Mouse (Mus musculus) urinary bladder, postnatal 36 days (tissue): ENCODE data around the gene Bhlha9.
"Not testable (repeated sequence)": the region's sequence is repeated elsewhere in the genome, so short reads cannot be mapped to it uniquely, and the experiment has no call there.

Experiments
- DNase-seq, 2 experiments: peaks; one replicate each; pipeline ENCODE4 v3.0.0; 2022; ENCODE audit warnings: low spot score in 2 of 2, mixed read lengths in 1 of 2

Gene Bhlha9

DNA sequence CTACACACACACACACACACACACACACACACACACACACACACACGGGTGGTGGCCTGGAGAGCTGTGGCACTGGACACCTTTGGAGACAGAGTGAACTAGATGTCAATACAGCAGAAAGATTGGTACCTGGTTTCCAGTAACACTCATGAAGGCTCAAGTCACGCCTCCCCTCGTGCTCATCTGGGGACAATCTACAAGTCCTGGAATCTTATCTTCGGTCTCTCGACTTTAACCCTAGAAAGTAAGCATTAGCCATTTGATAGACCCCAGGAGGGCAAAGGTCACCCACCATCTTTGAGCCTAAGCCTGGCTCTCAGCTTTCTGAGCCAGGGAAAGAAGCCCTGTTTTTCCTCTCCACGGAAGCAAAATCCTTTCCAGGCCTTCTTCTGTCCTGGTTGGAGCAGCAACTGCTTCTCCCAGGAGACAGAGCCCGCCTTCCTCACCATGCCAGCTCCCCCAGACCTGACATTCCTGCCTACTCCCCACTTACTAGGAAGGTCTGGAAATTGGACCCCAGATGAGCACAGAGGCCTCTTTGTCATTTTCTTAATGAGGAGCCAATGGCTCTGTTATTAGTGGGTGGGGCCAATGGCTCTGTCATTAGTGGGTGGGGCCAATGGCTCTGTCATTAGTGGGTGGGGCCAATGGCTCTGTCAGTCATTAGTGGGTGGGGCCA lies 10.3 kb upstream of the Bhlha9 start:
- DNase-seq = no peak

DNA sequence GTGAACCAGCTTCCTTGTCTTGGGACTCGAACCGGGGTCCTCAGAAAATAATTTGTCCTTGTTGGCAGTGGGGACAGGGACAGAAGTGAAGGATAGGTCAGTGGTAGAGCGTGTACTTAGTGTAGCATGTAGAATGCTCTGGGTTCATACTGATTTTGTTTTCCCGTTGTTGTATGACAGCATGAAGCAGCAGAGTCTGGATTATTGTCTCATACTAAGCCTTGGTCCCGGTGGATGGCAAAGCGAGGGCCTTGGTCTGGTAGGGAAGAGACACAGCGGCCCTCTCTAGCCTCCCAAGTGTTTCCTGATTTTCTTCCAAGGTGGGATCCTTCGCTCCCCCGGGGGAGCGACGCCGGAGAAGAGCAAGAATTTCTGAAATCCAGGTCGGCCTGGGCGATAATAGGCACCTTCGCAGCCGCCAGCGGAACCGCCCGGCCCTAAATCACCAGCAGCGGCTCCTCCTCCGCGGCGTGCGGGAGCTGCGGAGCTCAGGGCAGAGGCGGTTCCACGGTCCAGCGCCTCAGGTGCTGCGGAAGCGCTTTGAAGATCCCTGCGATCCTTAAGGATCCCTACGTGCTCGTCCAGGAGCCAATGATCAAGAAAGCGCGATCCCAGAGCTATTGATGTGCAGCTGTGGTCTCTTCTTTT lies 6.1 kb upstream of the Bhlha9 start:
- DNase-seq = no peak

DNA sequence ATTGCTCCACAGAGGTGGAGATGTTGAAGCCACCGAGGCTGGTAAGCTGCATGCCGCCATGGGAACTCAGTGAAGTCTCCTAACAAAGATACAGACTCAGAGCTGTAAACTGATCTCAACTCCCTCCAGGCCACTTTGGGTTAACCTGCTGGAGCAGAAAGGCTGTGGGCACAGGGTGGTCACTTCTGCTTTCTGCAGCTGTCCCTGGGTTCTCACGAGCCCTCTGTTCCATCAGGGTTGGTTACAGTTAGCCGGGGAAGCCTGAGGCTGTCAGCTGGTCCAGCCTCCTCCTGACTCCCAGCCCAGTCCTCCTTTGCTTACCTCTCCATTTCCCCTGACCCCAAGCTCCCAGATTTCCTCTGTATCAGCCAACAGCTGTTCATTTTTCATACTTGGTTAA lies 4.5 kb upstream of the Bhlha9 start:
- no peak for DNase-seq

DNA sequence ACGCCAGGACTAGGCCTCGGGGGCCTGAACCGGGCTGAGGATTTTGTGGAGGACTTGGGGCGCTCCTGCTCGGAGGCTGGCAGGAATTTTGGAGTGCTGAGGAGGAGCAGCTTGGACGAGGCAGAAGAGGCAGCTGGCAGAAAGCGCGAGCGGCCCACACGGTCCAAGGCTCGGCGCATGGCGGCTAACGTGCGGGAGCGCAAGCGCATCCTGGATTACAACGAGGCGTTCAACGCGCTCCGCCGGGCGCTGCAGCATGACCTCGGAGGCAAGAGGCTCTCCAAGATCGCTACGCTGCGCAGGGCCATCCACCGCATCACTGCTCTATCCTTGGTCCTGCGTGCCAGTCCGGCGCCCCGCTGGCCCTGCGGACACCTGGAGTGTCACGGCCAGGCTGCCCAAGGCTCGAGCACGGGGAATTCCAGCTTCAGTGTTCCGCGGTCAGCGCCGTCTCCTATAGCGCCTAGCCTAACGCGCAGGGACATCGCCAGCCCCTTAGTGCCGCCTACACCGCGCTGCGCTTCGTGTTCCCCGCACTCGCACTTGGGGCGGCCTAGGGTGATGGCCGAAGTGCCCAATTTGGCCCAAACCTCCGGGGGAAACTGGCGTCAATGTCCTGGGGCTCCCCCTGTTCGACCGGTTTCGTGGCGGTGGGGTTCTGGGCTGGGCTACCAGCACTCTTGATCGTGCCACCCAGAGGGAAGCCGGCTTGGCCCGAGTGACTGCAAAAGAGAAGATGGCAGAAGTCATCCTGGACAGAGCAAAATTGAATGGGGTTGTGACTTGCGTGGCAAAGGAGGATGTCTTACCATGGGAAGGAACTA lies 503 bp downstream of the Bhlha9 start:
- no peak for DNase-seq

DNA sequence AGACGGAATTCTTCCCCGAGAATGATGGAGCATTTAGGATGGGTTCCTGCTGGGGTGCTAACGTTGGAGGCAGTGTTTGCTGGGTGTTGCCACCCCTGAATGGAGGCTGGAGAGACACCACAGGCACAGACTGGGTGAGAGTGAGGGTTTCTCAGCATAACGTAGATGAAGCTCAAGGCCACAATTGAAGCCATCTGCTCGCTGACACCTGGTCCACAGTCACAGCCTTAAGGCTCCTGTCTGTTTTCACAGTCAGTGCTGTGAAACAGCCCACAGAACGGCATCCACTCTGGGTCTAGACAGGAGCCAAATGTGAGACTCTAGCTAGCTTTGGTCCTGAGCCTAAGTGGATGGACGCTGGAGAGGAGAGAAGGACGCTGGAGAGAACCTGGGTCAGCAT lies 1.9 kb downstream of the Bhlha9 start:
- no peak for DNase-seq

DNA sequence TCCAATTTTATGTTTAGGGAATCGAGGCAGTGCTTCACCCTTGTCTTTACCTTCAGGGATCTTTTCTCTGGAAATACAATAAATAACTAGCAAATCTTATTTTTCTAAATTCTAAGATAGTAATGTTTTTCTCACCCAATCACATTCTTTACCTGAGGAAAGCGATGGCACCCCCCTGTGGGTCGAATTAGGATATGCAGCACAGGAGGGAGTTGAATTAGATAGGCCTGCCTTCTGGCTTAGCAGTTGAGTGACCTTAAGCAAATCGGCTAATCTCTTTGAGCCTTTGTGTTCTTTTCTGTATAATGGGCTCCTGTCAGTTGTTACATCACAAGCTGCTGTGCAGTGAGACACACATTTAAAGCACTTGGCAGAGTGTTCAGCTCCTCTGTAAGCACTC lies 2.4 kb downstream of the Bhlha9 start:
- no peak for DNase-seq

DNA sequence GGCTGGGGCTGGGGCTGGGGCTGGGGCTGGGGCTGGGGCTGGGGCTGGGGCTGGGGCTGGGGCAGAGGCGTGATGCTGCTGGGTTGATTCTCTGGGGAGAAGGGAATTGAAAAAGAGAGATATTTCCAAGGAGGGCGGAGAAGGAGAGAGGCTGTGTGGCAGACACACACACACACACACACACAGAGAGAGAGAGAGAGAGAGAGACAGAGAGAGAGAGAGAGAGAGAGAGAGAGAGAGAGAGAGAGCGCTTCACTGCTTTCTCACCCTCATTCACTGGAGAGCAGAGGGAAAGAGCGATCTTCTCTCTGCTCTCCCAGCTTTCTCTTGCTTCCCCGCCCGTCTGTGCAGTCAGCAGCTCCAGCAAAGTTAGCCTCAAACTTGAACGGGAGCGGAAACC lies 7.2 kb downstream of the Bhlha9 start, which contains the start of gene Trarg1:
Gene Trarg1 (plus strand): TSS at position 301 of the 400 bp plus-strand sequence.
- not testable (repeated sequence) for DNase-seq

DNA sequence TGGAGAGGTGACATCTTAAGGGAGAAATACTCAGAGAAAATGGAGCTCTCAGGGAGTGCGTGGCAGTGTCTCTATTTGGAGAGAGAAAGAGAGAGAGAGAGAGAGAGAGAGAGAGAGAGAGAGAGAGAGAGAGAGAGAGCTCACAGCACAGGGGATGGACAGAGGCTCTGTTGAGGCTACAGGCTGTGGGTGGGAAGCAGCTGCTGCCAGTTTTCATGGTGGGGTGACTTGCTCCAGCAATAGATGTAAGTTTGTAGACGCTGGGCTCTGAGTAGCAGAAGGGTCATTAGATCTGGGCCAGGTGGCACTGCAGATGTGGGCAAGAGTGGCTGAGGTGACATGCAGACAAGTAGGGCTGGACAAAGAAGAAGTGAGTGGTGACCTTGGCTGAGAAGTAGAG lies 13.3 kb downstream of the Bhlha9 start:
- no peak for DNase-seq

DNA sequence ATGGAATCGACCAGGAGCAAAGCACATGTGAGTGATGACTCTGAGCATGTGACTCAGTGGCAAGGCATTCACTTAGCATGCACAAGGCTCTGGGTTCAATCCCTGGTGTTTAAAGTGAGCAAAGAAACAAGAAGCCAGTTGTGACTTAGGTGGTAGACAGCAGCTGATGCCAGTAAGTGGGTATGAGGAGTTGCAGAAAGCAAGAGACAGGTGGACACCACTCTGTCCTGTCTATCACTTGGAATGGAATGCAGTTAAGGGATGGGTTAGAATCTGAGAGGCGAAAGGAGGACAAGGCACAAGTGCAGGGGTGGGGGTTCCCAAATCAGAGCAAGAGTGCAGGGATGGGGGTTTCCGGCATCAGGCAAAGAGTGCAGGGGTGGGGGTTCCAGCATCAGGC lies 19.8 kb downstream of the Bhlha9 start:
- no peak for DNase-seq

DNA sequence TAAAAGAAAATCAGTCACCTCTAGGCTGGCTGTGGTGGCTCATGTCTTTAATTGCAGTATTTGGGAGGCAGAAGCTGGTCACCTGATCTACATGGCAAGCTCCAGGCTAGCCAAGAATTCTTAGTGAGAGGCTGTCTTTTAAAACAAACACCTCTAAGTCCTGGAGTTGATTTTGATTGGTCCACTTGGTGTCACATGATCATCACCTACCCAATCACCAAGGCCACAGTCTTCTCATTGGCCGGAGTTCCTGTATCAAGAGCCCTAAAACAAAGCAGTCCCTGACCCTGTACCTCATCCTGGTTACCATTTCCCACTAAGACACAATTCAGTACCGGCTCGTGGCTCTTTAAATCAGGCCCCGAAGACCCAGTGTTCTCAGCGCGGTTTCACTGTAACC lies 23.5 kb downstream of the Bhlha9 start:
- DNase-seq = no peak

DNA sequence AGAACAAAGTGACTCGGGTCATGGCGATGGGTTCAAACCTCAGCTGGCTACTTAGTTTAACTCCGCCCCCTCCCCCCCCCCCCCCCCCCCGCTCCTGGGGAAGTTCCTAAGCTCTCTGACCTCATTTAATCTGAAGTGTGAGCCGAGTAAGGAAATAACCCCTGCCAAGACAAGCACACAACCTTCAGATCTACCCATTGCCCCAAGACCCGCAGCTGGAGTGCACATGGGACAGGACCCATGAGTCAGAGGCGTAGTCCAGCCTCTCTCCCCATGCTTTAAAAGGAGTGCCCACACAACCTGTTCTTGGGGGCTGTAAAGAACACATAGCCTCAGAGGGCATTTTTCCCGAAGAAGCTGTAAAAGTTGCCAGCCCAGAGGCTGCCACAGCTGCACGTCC lies 27.4 kb downstream of the Bhlha9 start:
- DNase-seq = no peak

DNA sequence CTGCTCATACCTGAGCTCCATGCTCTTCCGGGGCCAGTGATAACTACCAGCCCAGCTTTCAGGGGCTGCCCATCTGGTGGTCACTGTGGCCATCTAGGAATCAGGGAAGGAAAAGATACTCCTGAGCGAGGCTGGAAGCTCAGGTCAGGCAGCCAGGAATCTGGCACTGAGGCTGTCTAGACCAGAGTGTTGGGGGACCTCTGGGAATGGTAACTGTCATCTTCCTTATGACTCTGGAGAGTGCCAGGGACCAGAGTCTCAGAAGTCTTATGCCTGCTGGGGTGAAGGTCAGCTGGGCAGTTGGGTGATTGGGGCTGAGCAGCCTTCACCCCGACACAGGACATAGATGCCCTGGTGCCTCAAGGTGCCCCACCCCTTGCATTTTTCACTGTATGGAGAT lies 35.4 kb downstream of the Bhlha9 start:
- DNase-seq = peak in 1 of 2 experiments; percentile 24

DNA sequence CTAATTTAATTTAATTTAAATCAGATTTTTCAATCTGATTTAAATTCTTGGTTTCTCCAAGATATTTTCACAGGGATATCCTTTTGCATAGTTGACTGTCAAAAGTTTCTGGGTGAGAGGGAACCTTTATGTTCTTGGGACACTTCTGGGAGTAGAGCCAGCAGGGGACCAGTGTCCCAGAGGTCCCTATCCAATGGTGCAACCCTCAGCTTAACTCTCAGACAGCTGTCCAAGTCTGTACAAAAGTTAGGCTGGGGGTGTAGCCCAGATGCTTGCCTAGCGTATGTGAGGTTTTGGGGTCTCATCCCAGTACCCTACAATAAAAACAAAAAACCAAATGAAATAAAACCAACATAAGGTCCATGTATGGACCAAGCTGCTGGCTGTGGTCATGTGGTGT lies 35.8 kb downstream of the Bhlha9 start:
- DNase-seq = peak in 1 of 2 experiments; percentile 53

DNA sequence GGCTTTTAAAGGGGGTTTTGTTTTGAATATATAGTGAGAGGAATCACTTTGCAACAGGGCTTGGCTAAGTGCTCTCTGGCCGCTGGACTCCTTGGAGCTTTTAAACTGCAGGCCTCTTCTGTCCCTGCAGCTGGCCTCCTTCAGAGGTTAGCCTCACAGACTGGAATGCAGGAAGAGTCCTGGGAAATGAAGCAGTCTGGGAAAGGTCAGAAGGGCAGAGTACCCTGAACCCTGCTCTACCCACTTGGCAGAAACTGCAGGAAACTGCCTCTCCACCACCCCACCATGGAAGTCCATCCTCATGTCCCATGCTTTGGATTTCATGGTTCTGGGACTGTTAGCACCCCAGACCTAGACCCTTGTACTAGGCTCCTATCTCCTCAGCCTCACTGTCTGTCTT lies 36.6 kb downstream of the Bhlha9 start:
- peak in 1 of 2 experiments; percentile 29 for DNase-seq

DNA sequence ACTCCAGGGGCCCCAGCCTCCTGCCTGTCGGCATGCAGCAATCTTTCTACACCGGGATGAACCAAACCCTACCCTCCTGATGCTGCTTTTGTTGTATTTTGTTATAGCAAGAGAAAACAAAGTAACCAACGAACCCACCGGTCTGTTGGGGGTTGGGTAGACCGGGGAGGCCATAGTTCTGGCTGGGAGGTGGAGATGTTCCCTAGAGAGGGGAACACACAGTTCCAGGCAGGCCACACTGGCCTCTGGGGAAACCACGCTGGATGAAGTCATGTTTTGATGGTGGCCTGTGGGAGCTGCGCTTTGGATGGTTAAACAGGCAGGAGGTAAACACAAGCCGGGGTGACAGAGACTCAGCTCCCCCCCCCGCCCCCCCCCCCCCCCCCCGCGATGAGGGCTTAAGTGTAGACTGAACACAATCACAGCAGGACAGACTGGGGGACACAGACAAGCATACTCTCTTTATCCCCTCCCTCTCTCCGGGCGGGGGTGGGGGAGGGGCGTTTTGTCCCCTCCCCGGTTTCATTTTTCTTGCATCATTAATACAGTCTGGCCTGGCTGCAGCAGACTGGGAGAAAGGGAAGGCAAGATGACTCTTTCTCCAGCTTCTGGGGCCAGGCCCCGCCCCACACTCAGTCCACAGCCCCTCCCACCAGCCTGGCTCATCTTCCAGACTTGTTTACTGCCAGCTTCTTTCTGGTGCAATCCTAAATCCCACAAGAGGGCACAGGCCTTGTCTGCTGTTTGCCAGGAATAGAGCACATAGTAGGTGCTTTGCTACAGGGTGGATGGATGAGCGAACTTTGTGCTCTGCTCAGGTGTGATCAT lies 37.6 kb downstream of the Bhlha9 start:
- DNase-seq = peak in 1 of 2 experiments; percentile 74

DNA sequence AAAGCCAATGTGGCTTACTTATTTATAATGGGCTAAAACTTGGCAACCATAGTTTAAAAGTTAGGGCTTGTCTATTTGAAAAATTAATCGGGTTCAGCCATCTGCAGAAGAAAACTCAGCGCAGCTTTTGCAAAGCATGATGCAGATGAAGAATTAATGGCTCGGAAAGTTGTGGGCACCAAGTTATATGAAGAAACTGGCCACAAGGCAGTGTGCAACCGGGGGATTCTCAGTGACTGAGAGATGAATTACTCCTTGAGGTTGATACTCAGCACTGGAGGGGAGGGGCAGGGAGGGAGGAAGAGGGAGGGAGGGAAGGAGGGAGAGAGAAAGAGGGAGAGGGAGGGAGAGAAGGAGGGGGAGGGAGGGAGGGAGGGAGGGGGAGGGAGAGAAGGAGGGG lies 44.7 kb downstream of the Bhlha9 start:
- no peak for DNase-seq
